Mouse (Mus musculus) brain, embryonic 14.5 days (tissue): ENCODE data around the gene Epn1. TPM values are rescaled to one million over a fixed set of nuclear protein-coding genes. Genes with fewer than 3 reads are reported as not detected.

Experiments
- DNase-seq: peaks from one replicate; pipeline ENCODE4 v3.0.0-alpha.2; 2011; ENCODE audit warnings: low read depth
- CTCF ChIP-seq: fragments of 200-500 bp; IDR thresholded peaks from 2 replicates; pipeline ENCODE4 v1.5.1; 2012; ENCODE audit warnings: inconsistent platforms, mild to moderate bottlenecking, moderate library complexity, borderline replicate concordance; ENCODE audit not compliant: insufficient read depth, insufficient read length; ENCODE audit errors: extremely low read depth
- POLR2A ChIP-seq: fragments of 200-500 bp; IDR thresholded peaks from 2 replicates; pipeline ENCODE4 v1.6.1; 2012; ENCODE audit warnings: mild to moderate bottlenecking, inconsistent platforms, borderline replicate concordance; ENCODE audit not compliant: poor library complexity, insufficient read depth, insufficient read length, severe bottlenecking; ENCODE audit errors: extremely low read depth
- polyA plus RNA-seq: library from polyadenylated mRNA; depleted of rRNA; stranded (reverse); fragments of >200 nt; gene quantifications from 2 replicates; pipeline ENCODE4 v1.2.3, GENCODE M21; 2012; rRNA removed

Gene Epn1
- polyA plus RNA-seq, 1 experiment = 216 TPM

DNA sequence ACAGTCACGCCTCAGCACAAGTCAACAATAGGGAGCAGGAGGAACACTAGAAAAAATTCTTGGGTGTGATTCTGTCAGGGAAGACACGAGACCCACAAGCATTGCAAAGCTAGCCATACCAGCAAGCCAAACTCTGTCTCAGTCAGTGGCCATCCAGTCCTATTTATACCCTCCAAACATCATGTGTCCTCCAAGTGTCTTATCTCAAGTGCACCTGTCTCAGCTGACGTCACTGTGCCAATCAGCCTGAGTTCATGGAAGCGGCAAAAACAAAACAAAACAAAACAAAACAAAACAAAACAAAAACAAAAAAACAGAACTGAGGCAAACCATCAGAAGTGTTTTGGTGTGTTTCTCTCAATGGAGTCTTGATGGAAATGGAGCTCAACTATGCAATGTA lies 28.2 kb downstream of the Epn1 start:
- no peak for TF ChIP-seq POLR2A
- TF ChIP-seq CTCF = no peak
- no peak for DNase-seq

- TF ChIP-seq CTCF = no peak
Measured at GRCm38 (mm10) chr7:5109301-5109700, 29.3 kb downstream of the Epn1 start.

DNA sequence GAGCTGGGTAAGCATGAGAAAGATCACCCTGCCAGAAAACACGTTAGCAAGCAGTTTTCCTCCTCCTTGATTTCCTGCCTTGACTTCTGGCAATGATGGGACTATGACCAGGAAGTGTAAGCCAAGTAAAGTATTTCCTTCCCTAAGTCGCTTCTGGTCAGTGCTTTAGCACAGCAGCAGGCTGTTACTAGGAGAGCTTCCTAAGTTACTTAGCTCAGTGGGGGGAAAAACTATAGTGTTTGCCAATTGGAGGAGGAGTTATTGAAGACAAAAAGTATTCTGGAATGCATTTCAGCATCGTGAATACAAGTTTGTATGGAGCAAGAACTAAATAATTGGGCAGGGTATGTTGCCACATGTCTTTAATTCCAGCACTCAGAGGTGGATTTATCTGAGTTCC lies 32.7 kb downstream of the Epn1 start:
- DNase-seq = no peak
- TF ChIP-seq POLR2A = no peak
- TF ChIP-seq CTCF = no peak

More at GRCm38 (mm10) chr7:5109301-5109700, 29.3 kb downstream of the Epn1 start:
- no peak for DNase-seq

DNA sequence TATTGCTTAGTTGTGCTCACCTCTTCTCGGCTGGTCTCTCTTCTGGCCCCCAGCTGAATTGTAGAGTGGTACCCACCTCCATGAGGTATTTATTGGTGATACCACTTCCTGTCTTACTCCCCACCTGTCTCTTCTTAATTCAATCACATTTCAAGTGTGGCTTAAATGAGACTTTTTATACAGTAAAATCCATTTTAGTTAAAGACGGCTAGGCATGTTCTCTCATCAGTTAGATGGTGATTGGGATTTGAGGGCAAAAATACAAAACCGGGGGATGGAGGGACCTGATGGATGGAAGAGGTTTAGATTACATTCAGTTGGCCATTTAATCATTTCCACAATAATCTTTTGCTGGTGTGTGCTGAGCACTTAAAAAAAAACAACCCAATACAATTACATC lies 36.8 kb downstream of the Epn1 start, which contains the start of gene Rfpl4:
TSS of gene Rfpl4 (minus strand) at position 101 of the 400 bp plus-strand sequence.
- TF ChIP-seq CTCF = no peak
- no peak for TF ChIP-seq POLR2A

DNA sequence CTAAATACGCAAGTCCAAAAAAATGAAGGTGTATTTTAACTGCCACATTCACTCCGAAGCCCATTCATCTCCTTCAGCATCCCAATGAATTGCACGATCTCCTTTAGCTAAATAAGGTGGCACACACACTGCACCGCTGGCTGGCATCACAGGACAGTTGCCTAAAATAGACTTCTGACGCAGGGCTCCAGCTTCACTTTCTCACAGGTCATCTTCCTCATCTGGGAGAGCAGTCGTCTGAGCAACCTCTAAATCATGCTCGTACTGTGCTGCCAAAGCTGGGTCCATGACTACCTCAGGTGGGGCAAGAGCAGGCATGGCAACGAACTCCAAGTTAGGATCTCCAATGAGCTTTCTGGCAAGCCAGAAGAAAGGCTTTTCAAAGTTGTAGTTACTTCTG lies 45.0 kb downstream of the Epn1 start:
- TF ChIP-seq CTCF (no peak), POLR2A (no peak)
- DNase-seq = no peak

More for the DNA sequence above, 36.8 kb downstream of the Epn1 start, which contains the start of gene Rfpl4:
- DNase-seq = no peak

DNA sequence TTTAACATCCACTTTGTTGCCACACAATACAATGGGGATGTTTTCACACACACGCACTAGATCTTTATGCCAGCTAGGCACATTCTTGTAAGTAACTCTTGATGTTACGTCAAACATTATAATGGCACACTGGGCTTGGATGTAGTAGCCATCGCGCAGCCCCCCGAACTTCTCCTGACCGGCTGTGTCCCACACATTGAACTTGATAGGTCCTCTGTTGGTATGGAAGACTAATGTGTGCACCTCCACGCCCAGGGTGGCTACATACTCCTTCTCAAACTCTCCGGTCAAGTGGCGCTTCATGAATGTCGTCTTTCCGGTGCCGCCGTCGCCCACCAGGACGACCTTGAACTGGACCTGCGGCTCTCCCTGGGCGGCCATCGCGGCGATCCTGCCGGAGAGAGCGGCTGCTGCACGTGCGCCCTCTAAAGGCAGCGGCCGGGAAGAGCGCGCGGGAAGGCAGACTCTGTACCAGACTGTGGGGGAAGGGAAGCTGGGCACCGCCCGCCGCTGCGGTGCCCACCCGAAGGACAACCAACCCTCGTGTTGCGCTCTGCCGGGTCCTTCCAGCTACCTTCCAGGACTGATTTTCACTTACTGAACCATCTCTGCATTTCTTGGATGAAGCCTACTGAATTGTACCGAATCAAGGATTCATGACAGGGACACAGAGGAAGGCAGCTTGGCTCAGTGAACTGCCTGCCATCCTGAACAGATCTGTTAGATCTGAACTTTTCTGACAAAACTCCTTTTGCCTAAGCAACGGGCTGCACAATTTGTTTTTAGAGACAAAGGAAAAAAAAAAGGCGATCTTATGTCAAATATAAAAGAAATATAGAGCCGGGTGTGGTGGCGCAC lies 45.7 kb downstream of the Epn1 start, which contains the start of gene Rasl2-9:
TSS of gene Rasl2-9 (minus strand) at position 402 of the 858 bp plus-strand sequence.
- TF ChIP-seq CTCF (peak; percentile 65), POLR2A (no peak)
- peak; percentile 68 for DNase-seq

Other genes with a start within 250 kb of the Epn1 start
- gene Shisa7, start 235.5 kb upstream of the Epn1 start, polyA plus RNA-seq = 145 and 170 TPM in 2 replicates
- 2.6 and 3.3 TPM in 2 replicates for gene Isoc2b, start 210.0 kb upstream of the Epn1 start, polyA plus RNA-seq
- gene Isoc2a, start 203.1 kb upstream of the Epn1 start, polyA plus RNA-seq = 6.7 and 9.0 TPM in 2 replicates
- gene Gm36210, start 173.7 kb upstream of the Epn1 start, polyA plus RNA-seq = 0.77 and 1.3 TPM in 2 replicates
- 16.7 and 21.7 TPM in 2 replicates for gene Zfp628, start 165.0 kb upstream of the Epn1 start, polyA plus RNA-seq
- 27.3 and 27.9 TPM in 2 replicates for gene Nat14, start 158.2 kb upstream of the Epn1 start, polyA plus RNA-seq
- 2.3 and 3.6 TPM in 2 replicates for gene Ssc5d, start 154.4 kb upstream of the Epn1 start, polyA plus RNA-seq
- gene Sbk2, start 115.8 kb upstream of the Epn1 start, polyA plus RNA-seq = 0.14 TPM in 2 replicates
- gene Sbk3, start 109.1 kb upstream of the Epn1 start, polyA plus RNA-seq = 1.1 and 2.0 TPM in 2 replicates
- 168 and 190 TPM in 2 replicates for gene Zfp579, start 84.1 kb upstream of the Epn1 start, polyA plus RNA-seq
- 11.9 and 18.0 TPM in 2 replicates for gene Zfp524, start 65.8 kb upstream of the Epn1 start, polyA plus RNA-seq
- 49.9 and 54.5 TPM in 2 replicates for gene Fiz1, start 65.5 kb upstream of the Epn1 start, polyA plus RNA-seq
- not detected in 2 replicates for gene Gm44973, start 64.7 kb upstream of the Epn1 start, polyA plus RNA-seq
- gene Zfp865, start 59.9 kb upstream of the Epn1 start, polyA plus RNA-seq = 43.5 and 52.4 TPM in 2 replicates
- 41.4 and 47.8 TPM in 2 replicates for gene Ccdc106, start 59.7 kb upstream of the Epn1 start, polyA plus RNA-seq
- gene 4632433K11Rik, start 46.1 kb upstream of the Epn1 start, polyA plus RNA-seq = not detected in 2 replicates
- gene Zfp784, start 41.8 kb upstream of the Epn1 start, polyA plus RNA-seq = 6.8 and 7.6 TPM in 2 replicates
- gene Zfp580, start 28.7 kb upstream of the Epn1 start, polyA plus RNA-seq = 61.4 and 88.7 TPM in 2 replicates
- 404 and 431 TPM in 2 replicates for gene U2af2, start 18.1 kb upstream of the Epn1 start, polyA plus RNA-seq
- gene Rfpl4, start 36.7 kb downstream of the Epn1 start, polyA plus RNA-seq = not detected in 2 replicates
- gene Rasl2-9, start 45.7 kb downstream of the Epn1 start, polyA plus RNA-seq = 0.14 and 0.37 TPM in 2 replicates
- not detected in 2 replicates for gene Vmn1r55, start 69.4 kb downstream of the Epn1 start, polyA plus RNA-seq
- not detected in 2 replicates for gene Vmn1r56, start 116.5 kb downstream of the Epn1 start, polyA plus RNA-seq
- not detected in 2 replicates for gene Vmn1r57, start 138.3 kb downstream of the Epn1 start, polyA plus RNA-seq